Mouse (Mus musculus) MEL (cell line): Measurements from ENCODE around the gene 5730409E04Rik.

Experiments
- CTCF ChIP-seq, 3 experiments: IDR thresholded peaks in 2 of 3; conservative IDR thresholded peaks in 1 of 3; 2 replicates each; pipeline ENCODE4 v1.5.1; 2011 to 2012; ENCODE audit warnings: low read length in 3 of 3, low read depth in 2 of 3, mild to moderate bottlenecking in 2 of 3, improper control_type of control experiment in 1 of 3, inconsistent platforms in 1 of 3, mixed read lengths in 1 of 3, moderate library complexity in 1 of 3; ENCODE audit not compliant: control insufficient read depth in 1 of 3, insufficient read depth in 1 of 3, poor library complexity in 1 of 3, severe bottlenecking in 1 of 3
- ELF1 ChIP-seq: IDR thresholded peaks from 2 replicates; pipeline ENCODE4 v1.6.1; 2014; ENCODE audit warnings: low read depth, mild to moderate bottlenecking, inconsistent platforms, low read length, improper control_type of control experiment, moderate library complexity
- EP300 ChIP-seq, 2 experiments: IDR thresholded peaks; 2 replicates each; pipeline ENCODE4 v1.6.1; 2011; ENCODE audit warnings: improper control_type of control experiment in 2 of 2, low read length in 2 of 2, low read depth in 1 of 2, mild to moderate bottlenecking in 1 of 2
- ETS1 ChIP-seq: IDR thresholded peaks from 2 replicates; pipeline ENCODE4 v1.6.1; 2012; ENCODE audit warnings: low read depth, mild to moderate bottlenecking, inconsistent platforms, low read length, improper control_type of control experiment, moderate library complexity
- GATA1 ChIP-seq: IDR thresholded peaks from 2 replicates; pipeline ENCODE4 v1.6.1; 2011; ENCODE audit warnings: low read depth, low read length, improper control_type of control experiment
- HCFC1 ChIP-seq: IDR thresholded peaks from 2 replicates; pipeline ENCODE4 v1.6.1; 2012; ENCODE audit warnings: low read depth, mild to moderate bottlenecking, inconsistent platforms, low read length, improper control_type of control experiment, moderate library complexity
- POLR2A ChIP-seq, 2 experiments: IDR thresholded peaks; 2 replicates each; pipeline ENCODE4 v1.6.1; 2011 to 2012; ENCODE audit warnings: low read length in 2 of 2, mild to moderate bottlenecking in 2 of 2, control low read depth in 1 of 2, improper control_type of control experiment in 1 of 2, low read depth in 1 of 2, moderate library complexity in 1 of 2; ENCODE audit not compliant: control insufficient read depth in 1 of 2, insufficient read depth in 1 of 2, poor library complexity in 1 of 2
- POLR2AphosphoS5 ChIP-seq: IDR thresholded peaks from 2 replicates; pipeline ENCODE4 v1.6.1; 2012; ENCODE audit warnings: low read depth, borderline replicate concordance, mild to moderate bottlenecking, inconsistent platforms, low read length, moderate library complexity, mixed read lengths
- TBP ChIP-seq: IDR thresholded peaks from 2 replicates; pipeline ENCODE4 v1.8.0; 2011; ENCODE audit warnings: low read depth, low read length, improper control_type of control experiment
- ZNF384 ChIP-seq: IDR thresholded peaks from 2 replicates; pipeline ENCODE4 v1.6.1; 2012; ENCODE audit warnings: low read depth, mild to moderate bottlenecking, inconsistent platforms, low read length, improper control_type of control experiment

GRCm38 (mm10) chr4:126604141-126604540 lies 5.5 kb upstream of the 5730409E04Rik start:
- TF ChIP-seq POLR2A (IDR thresholded peaks at IDR 0.05; ENCODE audit: control insufficient read depth in 1 of 2, insufficient read depth in 1 of 2, low read depth in 1 of 2, low read length in 2 of 2, poor library complexity in 1 of 2) (no peak), CTCF (IDR thresholded peaks at IDR 0.05 in 2 of 3, conservative IDR thresholded peaks at IDR 0.05 in 1 of 3; ENCODE audit: control insufficient read depth in 1 of 3, insufficient read depth in 1 of 3, low read depth in 2 of 3, low read length in 3 of 3, poor library complexity in 1 of 3, severe bottlenecking in 1 of 3) (no peak), EP300 (IDR thresholded peaks at IDR 0.05; ENCODE audit: low read depth in 1 of 2, low read length in 2 of 2) (no peak), TBP (no peak), GATA1 (no peak), ZNF384 (no peak), ETS1 (no peak), HCFC1 (no peak), POLR2AphosphoS5 (no peak), ELF1 (no peak)
